Mouse (Mus musculus) embryonic fibroblast, embryonic 13.5 days (primary cell): ENCODE measurements at regions not wholly inside any gene's neighbourhood (a gene's known extent, or its start where the extent isn't known, plus 50 kb on each side); places are given as distances from the start of the nearest gene placed in this dataset.

ENCODE experiments used
- CTCF ChIP-seq: IDR thresholded peaks from 2 replicates; pipeline ENCODE4 v1.5.1; 2011; ENCODE audit warnings: mild to moderate bottlenecking, control low read depth, low read length, moderate library complexity, borderline replicate concordance; ENCODE audit not compliant: insufficient read depth
- POLR2A ChIP-seq: IDR thresholded peaks from 2 replicates; pipeline ENCODE4 v1.6.1; 2011; ENCODE audit warnings: low read depth, mild to moderate bottlenecking, control low read depth, low read length, moderate library complexity

GRCm38 (mm10) chr17:88158550-88158949 is 93.5 kb upstream of the Fbxo11 start:
- TF ChIP-seq CTCF (no peak), POLR2A (no peak)
